Mouse (Mus musculus) limb, embryonic 11.5 days (tissue): ENCODE results near the gene Tlr9. TPM values are rescaled to one million over a fixed set of nuclear protein-coding genes. Genes with fewer than 3 reads are reported as not detected.

Experiments used
- ATAC-seq: fragments of 200-750 bp; cut with Nextera tagmentation; 2 replicates; pipeline ENCODE4 v1.8.0; 2017; ENCODE audit warnings: low read depth; ENCODE audit not compliant: insufficient number of reproducible peaks, low FRiP score, low TSS enrichment
- DNase-seq: peaks from one replicate; pipeline ENCODE4 v3.0.0-alpha.2; 2015; ENCODE audit warnings: low spot score
- H3K27ac ChIP-seq: fragments of 300-500 bp; sonication (generic); replicated peaks from 2 replicates; pipeline ENCODE4 v1.5.1; 2014; ENCODE audit warnings: low read depth, mild to moderate bottlenecking, low read length
- H3K27me3 ChIP-seq: fragments of 300-500 bp; sonication (generic); 2 replicates; pipeline ENCODE4 v1.6.1; 2014; ENCODE audit warnings: mild to moderate bottlenecking, low read length, mixed read lengths; ENCODE audit not compliant: control insufficient read depth, insufficient read depth
- H3K36me3 ChIP-seq: fragments of 300-500 bp; sonication (generic); 2 replicates; pipeline ENCODE4 v1.6.1; 2014; ENCODE audit warnings: mild to moderate bottlenecking, low read length, moderate library complexity, mixed read lengths; ENCODE audit not compliant: control insufficient read depth, insufficient read depth
- H3K4me1 ChIP-seq: fragments of 300-500 bp; sonication (generic); 2 replicates; pipeline ENCODE4 v1.6.1; 2014; ENCODE audit warnings: low read length, mixed read lengths; ENCODE audit not compliant: control insufficient read depth, insufficient read depth
- H3K4me2 ChIP-seq: fragments of 300-500 bp; sonication (generic); 2 replicates; pipeline ENCODE4 v1.6.1; 2014; ENCODE audit warnings: low read depth, mild to moderate bottlenecking, moderate library complexity; ENCODE audit not compliant: severe bottlenecking
- H3K4me3 ChIP-seq: fragments of 300-500 bp; sonication (generic); 2 replicates; pipeline ENCODE4 v1.5.1; 2014; ENCODE audit warnings: low read depth, low read length
- H3K9ac ChIP-seq: fragments of 300-500 bp; sonication (generic); 2 replicates; pipeline ENCODE4 v1.6.1; 2014; ENCODE audit warnings: mild to moderate bottlenecking, low read length
- H3K9me3 ChIP-seq: fragments of 300-500 bp; sonication (generic); 2 replicates; pipeline ENCODE4 v1.6.1; 2016; ENCODE audit warnings: low read length; ENCODE audit not compliant: control insufficient read depth
- WGBS: fragments of 180-500 bp; shearing (Covaris S2); extraction: QIAGEN DNeasy Blood & Tissue Kit; methylation state at CpG from one replicate; pipeline ENCODE4 v1.1.7; 2014; 5-methylcytosine and 5-hydroxymethylcytosine counted together
- polyA plus RNA-seq: library from polyadenylated mRNA; unstranded; fragments of >200 nt; fragmentation: Nextera tagmentation; extraction: Ambion mirVana; gene quantifications from 2 replicates; pipeline ENCODE4 v1.2.1, GENCODE M21; 2014

Tlr9 gene
- polyA plus RNA-seq, result not detected in 2 replicates

GRCm38 (mm10) chr9:106222261-106222851 is at the start of gene Tlr9:
Gene Tlr9 (plus strand): TSS chr9:106222598.
- Histone ChIP-seq H3K4me1 (no peaks in the 10 kb centered on the region), H3K4me3 (no peak within 1 kb of the TSS), H3K36me3 (no peaks in the 10 kb centered on the region), H3K9me3 (no peaks in the 10 kb centered on the region), H3K27me3 (0 out of 2 replicates have a peak, but pooled peaks cover 5% of the 10 kb centered on the region), H3K27ac (no peak within 1 kb of the TSS), H3K9ac (no peak within 1 kb of the TSS), H3K4me2 (no peak within 1 kb of the TSS)
- DNase-seq, result no peak
- ATAC-seq, result no peak
- 71% methylated on average over 4 of the region's 4 CpGs for WGBS

GRCm38 (mm10) chr9:106173363-106173762 is 49.0 kb upstream of the Tlr9 start:
- H3K4me3 ChIP-seq, result no peak overlapping the region
- no peaks in the 10 kb centered on the region for H3K27me3 ChIP-seq
- WGBS, result 76% methylated on average over 2 of the region's 2 CpGs
- H3K36me3 ChIP-seq, result peaks cover 3% of the 10 kb centered on the region; the same call in 1 of the 2 replicates
- no peak overlapping the region for H3K9ac ChIP-seq
- no peak overlapping the region for H3K27ac ChIP-seq
- peak overlapping the region; percentile 8; the same call in 1 of the 2 replicates for H3K4me2 ChIP-seq
- peaks cover 32% of the 10 kb centered on the region for H3K4me1 ChIP-seq
- DNase-seq (no peak), ATAC-seq (no peak)
- H3K9me3 ChIP-seq, result no peaks in the 10 kb centered on the region

GRCm38 (mm10) chr9:106175552-106176200 is 46.7 kb upstream of the Tlr9 start:
- no peak overlapping the region for H3K4me3 ChIP-seq
- H3K27ac ChIP-seq, result no peak overlapping the region
- WGBS, result 71% methylated on average over 3 of the region's 3 CpGs
- DNase-seq (no peak), ATAC-seq (no peak)
- H3K4me1 ChIP-seq, result peaks cover 29% of the 10 kb centered on the region
- H3K36me3 ChIP-seq, result peaks cover 14% of the 10 kb centered on the region
- no peak overlapping the region for H3K4me2 ChIP-seq
- H3K27me3 ChIP-seq, result no peaks in the 10 kb centered on the region
- H3K9me3 ChIP-seq, result no peaks in the 10 kb centered on the region
- H3K9ac ChIP-seq, result no peak overlapping the region

- H3K4me3 ChIP-seq, result no peak overlapping the region
- H3K4me1 ChIP-seq, result peaks cover 29% of the 10 kb centered on the region
- DNase-seq, result no peak
- H3K4me2 ChIP-seq, result no peak overlapping the region
- peaks cover 17% of the 10 kb centered on the region for H3K36me3 ChIP-seq
- 47% methylated on average over 5 of the region's 5 CpGs for WGBS
- H3K9me3 ChIP-seq, result no peaks in the 10 kb centered on the region
- no peaks in the 10 kb centered on the region for H3K27me3 ChIP-seq
- H3K9ac ChIP-seq, result no peak overlapping the region
- ATAC-seq, result no peak
- H3K27ac ChIP-seq, result no peak overlapping the region
Observed at GRCm38 (mm10) chr9:106176769-106177168, 45.6 kb upstream of the Tlr9 start.

GRCm38 (mm10) chr9:106177799-106178198 is 44.6 kb upstream of the Tlr9 start:
- Histone ChIP-seq H3K4me1 (peaks cover 26% of the 10 kb centered on the region), H3K4me2 (no peak overlapping the region), H3K27ac (no peak overlapping the region), H3K9me3 (no peaks in the 10 kb centered on the region), H3K9ac (no peak overlapping the region), H3K4me3 (no peak overlapping the region), H3K27me3 (no peaks in the 10 kb centered on the region), H3K36me3 (peaks cover 21% of the 10 kb centered on the region)
- no peak for DNase-seq
- ATAC-seq, result no peak
- 87% methylated on average over 6 of the region's 6 CpGs for WGBS

GRCm38 (mm10) chr9:106179454-106179853 is 42.9 kb upstream of the Tlr9 start:
- Histone ChIP-seq H3K9ac (no peak overlapping the region), H3K27ac (no peak overlapping the region), H3K36me3 (peaks cover 21% of the 10 kb centered on the region), H3K9me3 (no peaks in the 10 kb centered on the region), H3K27me3 (no peaks in the 10 kb centered on the region), H3K4me3 (no peak overlapping the region), H3K4me2 (no peak overlapping the region), H3K4me1 (peaks cover 14% of the 10 kb centered on the region)
- no peak for ATAC-seq
- whole genome bisulfite sequencing, result 94% methylated on average over 2 of the region's 2 CpGs
- no peak for DNase-seq

GRCm38 (mm10) chr9:106179964-106180363 is 42.4 kb upstream of the Tlr9 start:
- no peak overlapping the region for H3K27ac ChIP-seq
- no peaks in the 10 kb centered on the region for H3K9me3 ChIP-seq
- no peak for ATAC-seq
- H3K27me3 ChIP-seq, result no peaks in the 10 kb centered on the region
- peaks cover 24% of the 10 kb centered on the region for H3K36me3 ChIP-seq
- H3K9ac ChIP-seq, result no peak overlapping the region
- WGBS, result 95% methylated on average over 3 of the region's 3 CpGs
- no peak overlapping the region for H3K4me2 ChIP-seq
- DNase-seq, result no peak
- H3K4me3 ChIP-seq, result no peak overlapping the region
- peaks cover 14% of the 10 kb centered on the region for H3K4me1 ChIP-seq

- 0 out of 2 replicates have a peak, but pooled peaks cover 3% of the 10 kb centered on the region for H3K4me1 ChIP-seq
- H3K27me3 ChIP-seq, result no peaks in the 10 kb centered on the region
- 95% methylated on average over 4 of the region's 4 CpGs for WGBS
- H3K36me3 ChIP-seq, result peaks cover 30% of the 10 kb centered on the region
- no peaks in the 10 kb centered on the region for H3K9me3 ChIP-seq
- no peak overlapping the region for H3K4me3 ChIP-seq
- ATAC-seq (no peak), DNase-seq (no peak)
- no peak overlapping the region for H3K4me2 ChIP-seq
- H3K27ac ChIP-seq, result no peak overlapping the region
- H3K9ac ChIP-seq, result no peak overlapping the region
Observed at GRCm38 (mm10) chr9:106182146-106182545, 40.3 kb upstream of the Tlr9 start.
